Mouse (Mus musculus): ENCODE measurements around the gene Trpm3.

DNA sequence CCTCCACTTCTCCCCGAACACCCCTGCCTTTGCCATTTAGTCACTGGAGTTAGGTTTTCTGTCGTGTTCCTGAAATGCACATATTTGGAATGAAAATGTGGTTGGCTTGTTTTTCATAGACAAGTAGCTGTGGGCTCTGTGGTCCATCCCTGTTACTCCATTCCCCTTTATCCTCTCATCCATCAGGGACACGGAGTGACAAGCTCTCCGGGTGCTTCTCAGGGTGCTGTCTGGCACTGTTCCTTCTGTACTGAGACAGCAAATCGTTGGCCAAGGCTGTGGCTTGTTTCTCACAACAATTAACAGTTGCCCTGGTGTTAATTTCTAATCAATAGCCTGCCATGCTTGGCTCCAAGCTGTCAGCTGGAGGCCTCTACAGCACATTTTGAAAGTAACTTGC is 838.7 kb downstream of the Trpm3 start:
- TF ChIP-seq FOSL1 (IDR thresholded peaks at IDR 0.05; ENCODE audit: insufficient read depth, low read length, poor library complexity, severe bottlenecking) (no peak), MYOD1 (IDR thresholded peaks at IDR 0.05; ENCODE audit: control insufficient read depth, insufficient read length, low read depth) (no peak), CTCF (IDR thresholded peaks at IDR 0.05; ENCODE audit: control insufficient read depth, insufficient read depth, insufficient read length) (no peak), MAX (IDR thresholded peaks at IDR 0.05) (no peak), MYOG (IDR thresholded peaks at IDR 0.05; ENCODE audit: control insufficient read depth, extremely low read depth, insufficient read length) (no peak)
